Mouse (Mus musculus) heart, postnatal 0 days (tissue): Measurements from ENCODE around the gene Tmem159. TPM values are rescaled to one million over a fixed set of nuclear protein-coding genes. Genes with fewer than 3 reads are reported as not detected.

Experiments
- ATAC-seq: fragments of 200-750 bp; cut with Nextera tagmentation; 2 replicates; pipeline ENCODE4 v1.8.0; 2017; ENCODE audit warnings: low read depth, moderate number of reproducible peaks, moderate library complexity; ENCODE audit not compliant: insufficient read depth
- DNase-seq: peaks from one replicate; pipeline ENCODE4 v3.0.0-alpha.2; 2016; ENCODE audit warnings: low spot score
- H3K27ac ChIP-seq: fragments of 300-500 bp; sonication (generic); 2 replicates; pipeline ENCODE4 v1.5.1; 2014; ENCODE audit warnings: low read depth, mild to moderate bottlenecking
- H3K27me3 ChIP-seq: fragments of 300-500 bp; sonication (generic); 2 replicates; pipeline ENCODE4 v1.6.1; 2014; ENCODE audit warnings: low read length, mixed read lengths; ENCODE audit not compliant: control insufficient read depth, insufficient read depth
- H3K36me3 ChIP-seq: fragments of 300-500 bp; sonication (generic); replicated peaks from 2 replicates; pipeline ENCODE4 v1.6.1; 2014; ENCODE audit warnings: low read length, mixed read lengths; ENCODE audit not compliant: control insufficient read depth, insufficient read depth
- H3K4me1 ChIP-seq: fragments of 300-500 bp; sonication (generic); 2 replicates; pipeline ENCODE4 v1.6.1; 2014; ENCODE audit warnings: antibody characterized with exemption; ENCODE audit not compliant: control insufficient read depth, insufficient read depth
- H3K4me2 ChIP-seq: fragments of 300-500 bp; sonication (generic); 2 replicates; pipeline ENCODE4 v1.6.1; 2014; ENCODE audit warnings: low read depth, mild to moderate bottlenecking, low read length, moderate library complexity
- H3K4me3 ChIP-seq: fragments of 300-500 bp; sonication (generic); 2 replicates; pipeline ENCODE4 v1.5.1; 2014; ENCODE audit warnings: low read depth, low read length
- H3K9ac ChIP-seq: fragments of 300-500 bp; sonication (generic); replicated peaks from 2 replicates; pipeline ENCODE4 v1.6.1; 2014; ENCODE audit warnings: low read depth, low read length, mixed read lengths
- H3K9me3 ChIP-seq: fragments of 300-500 bp; sonication (generic); replicated peaks from 2 replicates; pipeline ENCODE4 v1.6.1; 2016; ENCODE audit warnings: low read length; ENCODE audit not compliant: control insufficient read depth
- CTCF ChIP-seq: IDR thresholded peaks from 2 replicates; pipeline ENCODE4 v1.5.1; 2016; ENCODE audit warnings: antibody characterized with exemption, control low read depth, low read depth
- EP300 ChIP-seq: IDR thresholded peaks from 2 replicates; pipeline ENCODE4 v1.6.1; 2016; ENCODE audit warnings: antibody characterized with exemption, low read depth
- WGBS: fragments of 180-500 bp; shearing (Covaris S2); extraction: QIAGEN DNeasy Blood & Tissue Kit; methylation state at CpG from one replicate; pipeline ENCODE4 v1.1.7; 2014; 5-methylcytosine and 5-hydroxymethylcytosine counted together
- polyA plus RNA-seq: library from polyadenylated mRNA; unstranded; fragments of >200 nt; fragmentation: Nextera tagmentation; extraction: Ambion mirVana; gene quantifications from 2 replicates; pipeline ENCODE4 v1.2.1, GENCODE M21; 2015
- total RNA-seq: library from RNA; depleted of rRNA; stranded (reverse); fragments of >200 nt; gene quantifications from 2 replicates; pipeline ENCODE4 v1.2.3, GENCODE M21; 2014; ENCODE audit warnings: low replicate concordance

Gene Tmem159
- total and polyA plus RNA-seq, 2 experiments from 2014 or later = 20.6 to 24.7 TPM

DNA sequence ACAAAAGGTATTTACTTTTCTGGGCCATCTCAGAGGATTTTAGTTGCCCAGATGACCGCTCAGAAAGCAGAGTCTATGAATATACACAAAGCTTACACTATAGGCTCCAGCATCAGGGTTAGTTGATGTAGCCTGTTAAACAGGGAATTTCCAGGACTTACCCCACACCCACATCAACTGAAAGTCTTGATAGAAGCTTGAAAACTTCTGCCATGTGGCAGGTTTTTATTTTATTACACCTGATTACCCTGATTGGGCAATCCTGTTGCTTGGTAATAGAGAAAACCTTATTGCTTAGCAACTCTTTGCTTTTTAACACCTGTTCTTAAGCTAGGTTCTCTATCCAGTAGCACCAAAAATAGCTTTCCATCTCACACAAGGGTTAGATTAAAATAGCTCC, 40.6 kb downstream of the Tmem159 start:
- TF ChIP-seq CTCF = no peak
- no peak for TF ChIP-seq EP300
- Histone ChIP-seq H3K36me3 (no peaks in the 10 kb centered on the region), H3K27me3 (no peaks in the 10 kb centered on the region), H3K9me3 (no peaks in the 10 kb centered on the region), H3K4me2 (no peak overlapping the region), H3K9ac (no peak overlapping the region), H3K4me1 (peaks cover 6% of the 10 kb centered on the region; the same call in 1 of the 2 replicates), H3K27ac (no peak overlapping the region), H3K4me3 (no peak overlapping the region)
- WGBS = 74% methylated on average over 1 of the region's 1 CpGs
- no peak for DNase-seq
- no peak for ATAC-seq

DNA sequence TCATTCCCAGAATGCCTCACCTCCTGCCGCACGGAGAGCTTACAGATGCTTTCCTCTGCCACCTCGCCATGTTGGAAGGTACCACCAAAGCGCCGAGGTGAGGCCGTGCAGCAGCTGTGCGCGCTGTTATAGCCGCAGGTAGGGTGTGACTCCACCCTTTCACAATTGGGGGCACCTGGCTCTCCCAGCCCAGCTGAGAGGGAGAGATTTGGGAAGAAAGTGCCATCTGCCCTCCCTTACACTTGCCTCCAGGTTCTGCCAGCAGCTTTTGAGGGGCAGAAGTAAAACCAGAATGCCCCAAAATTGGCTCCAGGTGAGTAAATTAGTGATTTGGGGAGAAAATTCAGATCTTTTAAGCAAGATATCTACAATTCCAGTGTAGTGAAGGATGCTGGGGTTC, 43.0 kb downstream of the Tmem159 start, which contains the start of gene Zp2:
Zp2 (minus strand) TSS at position 101 of the 400 bp plus-strand sequence.
- H3K27ac ChIP-seq = no peak within 1 kb of the TSS
- no peak for TF ChIP-seq CTCF
- ATAC-seq = no peak
- WGBS = 53% methylated on average over 9 of the region's 9 CpGs
- H3K9ac ChIP-seq = no peak within 1 kb of the TSS
- H3K4me1 ChIP-seq = peaks cover 6% of the 10 kb centered on the region; the same call in 1 of the 2 replicates
- H3K27me3 ChIP-seq = no peaks in the 10 kb centered on the region
- H3K36me3 ChIP-seq = no peaks in the 10 kb centered on the region
- no peaks in the 10 kb centered on the region for H3K9me3 ChIP-seq
- DNase-seq = no peak
- H3K4me2 ChIP-seq = no peak within 1 kb of the TSS
- H3K4me3 ChIP-seq = no peak within 1 kb of the TSS

DNA sequence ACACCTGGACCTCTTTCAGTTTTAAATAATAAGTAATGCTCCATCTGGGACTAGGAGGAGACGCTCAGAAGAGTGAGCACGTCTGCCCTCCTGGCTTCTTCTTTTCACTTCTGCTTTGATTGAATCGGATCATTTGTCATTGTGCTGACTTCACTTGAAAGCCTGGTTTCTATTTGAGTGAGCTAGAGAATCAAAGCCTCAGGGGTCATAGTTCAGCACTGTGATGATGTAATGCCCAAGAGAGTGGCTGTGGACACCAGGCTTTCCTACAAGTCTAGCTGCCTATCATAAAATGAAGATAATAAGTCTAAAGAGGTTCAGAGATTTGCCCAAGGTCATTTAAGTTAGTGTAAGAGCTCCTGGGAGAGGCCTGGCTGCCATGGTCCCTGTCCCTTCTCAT, 48.1 kb downstream of the Tmem159 start:
- WGBS = 38% methylated on average over 3 of the region's 3 CpGs
- DNase-seq = no peak
- H3K27ac ChIP-seq = no peak overlapping the region
- no peaks in the 10 kb centered on the region for H3K27me3 ChIP-seq
- no peak for TF ChIP-seq EP300
- ATAC-seq = no peak
- H3K4me3 ChIP-seq = no peak overlapping the region
- H3K4me2 ChIP-seq = no peak overlapping the region
- no peaks in the 10 kb centered on the region for H3K36me3 ChIP-seq
- no peaks in the 10 kb centered on the region for H3K9me3 ChIP-seq
- no peak overlapping the region for H3K9ac ChIP-seq
- H3K4me1 ChIP-seq = no peaks in the 10 kb centered on the region

DNA sequence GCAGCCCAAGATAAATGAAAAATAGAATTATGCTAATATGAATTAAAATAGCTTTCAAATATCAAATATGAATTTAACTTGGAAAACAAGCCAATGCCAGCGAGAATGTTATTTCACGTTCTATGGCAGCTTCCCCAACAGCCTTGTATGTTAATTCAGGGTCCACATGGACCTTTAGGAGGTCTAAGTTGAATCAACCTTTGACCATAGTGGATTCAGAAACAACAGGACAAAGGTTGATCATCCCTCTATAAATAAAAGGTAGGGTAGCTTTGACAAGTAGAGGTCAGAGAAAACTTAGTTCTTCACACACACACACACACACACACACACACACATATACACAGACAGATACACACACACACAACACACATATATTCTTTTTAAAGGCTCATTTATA, 48.7 kb downstream of the Tmem159 start:
- DNase-seq (no peak), ATAC-seq (no peak)
- Histone ChIP-seq H3K27ac (no peak overlapping the region), H3K27me3 (no peaks in the 10 kb centered on the region), H3K4me2 (no peak overlapping the region), H3K4me1 (no peaks in the 10 kb centered on the region), H3K4me3 (no peak overlapping the region), H3K9me3 (no peaks in the 10 kb centered on the region), H3K9ac (no peak overlapping the region), H3K36me3 (no peaks in the 10 kb centered on the region)
- no peak for TF ChIP-seq CTCF
- no peak for TF ChIP-seq EP300
- WGBS = 78% methylated on average over 2 of the region's 2 CpGs

DNA sequence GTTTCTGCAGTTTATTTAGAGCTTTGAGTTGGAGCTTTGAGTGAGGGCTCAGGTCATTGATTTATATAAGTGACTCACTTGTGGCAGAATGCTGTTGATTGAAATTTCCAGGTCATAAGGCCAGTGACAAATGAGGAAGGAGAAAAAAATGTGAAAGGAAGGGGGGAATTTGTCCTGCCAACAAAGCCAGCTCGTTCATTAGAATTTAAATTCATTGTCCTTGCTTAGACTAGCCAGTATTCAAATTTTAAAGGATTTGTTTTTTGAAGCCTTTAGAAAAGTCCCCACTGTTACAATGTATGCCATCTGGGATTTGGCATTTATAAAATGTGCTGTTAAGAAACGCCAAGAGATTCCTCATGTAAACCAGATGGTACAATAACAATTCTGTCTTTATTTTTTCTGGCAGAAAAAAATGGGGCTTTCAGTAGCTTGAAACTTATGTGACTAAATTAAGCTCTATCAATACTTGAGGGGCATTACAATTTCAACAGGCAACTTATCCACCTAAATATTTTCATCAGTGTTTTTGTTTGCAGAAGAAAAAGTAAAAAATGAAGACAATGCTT, 54.8 kb downstream of the Tmem159 start:
- H3K9me3 ChIP-seq = no peaks in the 10 kb centered on the region
- H3K27ac ChIP-seq = no peak overlapping the region
- no peak for TF ChIP-seq CTCF
- TF ChIP-seq EP300 = no peak
- H3K4me3 ChIP-seq = no peak overlapping the region
- WGBS = 40% methylated on average over 2 of the region's 2 CpGs
- ATAC-seq = no peak
- no peaks in the 10 kb centered on the region for H3K27me3 ChIP-seq
- H3K9ac ChIP-seq = no peak overlapping the region
- DNase-seq = no peak
- H3K4me2 ChIP-seq = no peak overlapping the region
- H3K4me1 ChIP-seq = no peaks in the 10 kb centered on the region
- H3K36me3 ChIP-seq = no peaks in the 10 kb centered on the region

DNA sequence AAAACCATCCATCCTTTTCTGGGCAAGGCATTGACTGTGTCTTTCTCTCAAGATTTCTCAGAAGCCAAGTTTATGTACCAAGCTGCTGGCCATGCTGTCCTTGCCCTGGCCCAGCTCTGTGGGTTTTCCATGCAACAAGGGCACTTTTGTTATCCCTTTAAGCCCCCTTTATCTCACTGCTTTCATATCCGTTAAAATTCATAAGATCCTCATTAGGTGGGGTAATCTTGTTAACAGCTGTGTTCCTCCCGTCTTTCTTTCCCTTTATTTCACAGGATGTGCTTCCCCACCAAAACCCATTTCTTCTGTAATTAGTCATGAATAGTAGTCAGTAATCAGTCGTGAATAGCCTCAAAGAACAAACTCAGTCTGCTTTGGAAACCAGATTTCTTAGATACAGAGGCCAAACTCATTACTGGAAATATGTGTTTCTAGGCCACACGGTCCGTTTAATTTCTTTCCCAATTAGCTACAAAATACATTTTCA, 55.5 kb downstream of the Tmem159 start:
- 48% methylated on average over 5 of the region's 5 CpGs for WGBS
- Histone ChIP-seq H3K27me3 (no peaks in the 10 kb centered on the region), H3K9ac (no peak overlapping the region), H3K9me3 (no peaks in the 10 kb centered on the region), H3K36me3 (no peaks in the 10 kb centered on the region), H3K4me1 (no peaks in the 10 kb centered on the region), H3K4me3 (no peak overlapping the region), H3K4me2 (no peak overlapping the region), H3K27ac (no peak overlapping the region)
- no peak for TF ChIP-seq EP300
- TF ChIP-seq CTCF = no peak
- no peak for ATAC-seq
- no peak for DNase-seq
